Mouse (Mus musculus) kidney, embryonic 15.5 days (tissue): ENCODE results near the gene Tmem50b. TPM values are rescaled to one million over a fixed set of nuclear protein-coding genes. Genes with fewer than 3 reads are reported as not detected.

Source experiments
- ATAC-seq: fragments of 200-750 bp; cut with Nextera tagmentation; replicated peaks from 2 replicates; pipeline ENCODE4 v1.8.0; 2017; ENCODE audit warnings: moderate TSS enrichment; ENCODE audit not compliant: low FRiP score
- H3K27ac ChIP-seq: fragments of 300-500 bp; sonication (generic); 2 replicates; pipeline ENCODE4 v1.5.1; 2015; ENCODE audit warnings: mild to moderate bottlenecking, inconsistent platforms
- H3K27me3 ChIP-seq: fragments of 300-500 bp; sonication (generic); 2 replicates; pipeline ENCODE4 v1.6.1; 2015; ENCODE audit warnings: inconsistent platforms
- H3K36me3 ChIP-seq: fragments of 300-500 bp; sonication (generic); 2 replicates; pipeline ENCODE4 v1.6.1; 2015; ENCODE audit warnings: inconsistent platforms
- H3K4me1 ChIP-seq: fragments of 300-500 bp; sonication (generic); 2 replicates; pipeline ENCODE4 v1.6.1; 2015; ENCODE audit warnings: inconsistent platforms
- H3K4me2 ChIP-seq: fragments of 300-500 bp; sonication (generic); 2 replicates; pipeline ENCODE4 v1.6.1; 2015; ENCODE audit warnings: moderate library complexity, mild to moderate bottlenecking, inconsistent platforms
- H3K4me3 ChIP-seq: fragments of 300-500 bp; sonication (generic); replicated peaks from 2 replicates; pipeline ENCODE4 v1.5.1; 2015; ENCODE audit warnings: mild to moderate bottlenecking, inconsistent platforms
- H3K9ac ChIP-seq: fragments of 300-500 bp; sonication (generic); 2 replicates; pipeline ENCODE4 v1.6.1; 2015; ENCODE audit warnings: mild to moderate bottlenecking, inconsistent platforms
- H3K9me3 ChIP-seq: fragments of 300-500 bp; sonication (generic); replicated peaks from 2 replicates; pipeline ENCODE4 v1.6.1; 2016; ENCODE audit warnings: inconsistent platforms
- WGBS: fragments of 180-500 bp; shearing (Covaris S2); methylation state at CpG from one replicate; pipeline ENCODE4 v1.1.7; 2015; ENCODE audit warnings: mixed read lengths; 5-methylcytosine and 5-hydroxymethylcytosine counted together
- polyA plus RNA-seq: library from polyadenylated mRNA; unstranded; fragments of >200 nt; fragmentation: Nextera tagmentation; extraction: Ambion mirVana; gene quantifications from 2 replicates; pipeline ENCODE4 v1.2.1, GENCODE M21; 2015

Gene Tmem50b
- polyA plus RNA-seq, 1 experiment from 2014 or later: 35.8 TPM

GRCm38 (mm10) chr16:91629749-91630148, 32.1 kb upstream of the Tmem50b start:
- WGBS: 93% methylated on average over 4 of the region's 4 CpGs
- Histone ChIP-seq H3K27ac (no peak overlapping the region), H3K4me1 (no peaks in the 10 kb centered on the region), H3K9me3 (no peaks in the 10 kb centered on the region), H3K27me3 (no peaks in the 10 kb centered on the region), H3K9ac (no peak overlapping the region), H3K36me3 (peaks cover 96% of the 10 kb centered on the region), H3K4me2 (no peak overlapping the region), H3K4me3 (no peak overlapping the region)
- ATAC-seq: no peak

GRCm38 (mm10) chr16:91628673-91629072, 31.1 kb upstream of the Tmem50b start:
- no peak overlapping the region for H3K27ac ChIP-seq
- H3K36me3 ChIP-seq: peaks cover 96% of the 10 kb centered on the region
- no peak overlapping the region for H3K4me3 ChIP-seq
- no peak for ATAC-seq
- H3K9me3 ChIP-seq: no peaks in the 10 kb centered on the region
- H3K9ac ChIP-seq: no peak overlapping the region
- no peaks in the 10 kb centered on the region for H3K27me3 ChIP-seq
- no peak overlapping the region for H3K4me2 ChIP-seq
- H3K4me1 ChIP-seq: no peaks in the 10 kb centered on the region
- 89% methylated on average over 3 of the region's 3 CpGs for WGBS

GRCm38 (mm10) chr16:91627831-91628230, 30.2 kb upstream of the Tmem50b start:
- no peak for ATAC-seq
- WGBS: 89% methylated on average over 7 of the region's 7 CpGs

DNA sequence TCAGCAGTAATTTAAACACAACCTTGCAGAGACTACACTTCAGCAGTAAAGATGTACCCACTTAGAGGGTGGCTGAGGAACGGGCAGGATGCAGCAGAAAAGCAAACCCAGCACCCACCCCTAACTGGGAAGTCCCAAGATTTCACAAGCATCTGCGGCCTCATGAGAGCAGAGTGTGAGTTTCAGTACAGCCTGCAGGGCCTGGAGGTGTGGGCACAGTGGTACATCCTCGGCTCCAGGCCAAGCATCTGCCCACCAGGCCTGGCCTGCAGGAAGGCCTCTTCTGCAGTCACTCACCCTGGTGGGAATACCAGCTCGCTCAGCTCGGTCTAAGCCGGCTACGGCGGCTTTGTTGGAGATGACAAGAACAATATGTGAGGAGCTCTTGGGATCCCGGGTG, 25.5 kb upstream of the Tmem50b start:
- H3K9ac ChIP-seq: no peak overlapping the region
- H3K4me2 ChIP-seq: no peak overlapping the region
- 93% methylated on average over 9 of the region's 9 CpGs for WGBS
- no peaks in the 10 kb centered on the region for H3K4me1 ChIP-seq
- H3K27me3 ChIP-seq: no peaks in the 10 kb centered on the region
- no peak overlapping the region for H3K4me3 ChIP-seq
- no peak for ATAC-seq
- H3K27ac ChIP-seq: no peak overlapping the region
- no peaks in the 10 kb centered on the region for H3K9me3 ChIP-seq
- peaks cover 81% of the 10 kb centered on the region for H3K36me3 ChIP-seq

More at GRCm38 (mm10) chr16:91627831-91628230, 30.2 kb upstream of the Tmem50b start:
- Histone ChIP-seq H3K9ac (no peak overlapping the region), H3K27me3 (no peaks in the 10 kb centered on the region), H3K4me1 (no peaks in the 10 kb centered on the region), H3K4me3 (no peak overlapping the region), H3K9me3 (no peaks in the 10 kb centered on the region), H3K27ac (no peak overlapping the region), H3K36me3 (peaks cover 97% of the 10 kb centered on the region), H3K4me2 (no peak overlapping the region)

- H3K36me3 ChIP-seq: peaks cover 61% of the 10 kb centered on the region
- H3K27me3 ChIP-seq: no peaks in the 10 kb centered on the region
- no peak overlapping the region for H3K27ac ChIP-seq
- no peaks in the 10 kb centered on the region for H3K9me3 ChIP-seq
- H3K4me2 ChIP-seq: no peak overlapping the region
- H3K4me1 ChIP-seq: no peaks in the 10 kb centered on the region
- 91% methylated on average over 11 of the region's 11 CpGs for WGBS
- H3K4me3 ChIP-seq: no peak overlapping the region
- no peak overlapping the region for H3K9ac ChIP-seq
- ATAC-seq: no peak
These were observed 23.4 kb upstream of the Tmem50b start for GRCm38 (mm10) chr16:91620991-91621390.

DNA sequence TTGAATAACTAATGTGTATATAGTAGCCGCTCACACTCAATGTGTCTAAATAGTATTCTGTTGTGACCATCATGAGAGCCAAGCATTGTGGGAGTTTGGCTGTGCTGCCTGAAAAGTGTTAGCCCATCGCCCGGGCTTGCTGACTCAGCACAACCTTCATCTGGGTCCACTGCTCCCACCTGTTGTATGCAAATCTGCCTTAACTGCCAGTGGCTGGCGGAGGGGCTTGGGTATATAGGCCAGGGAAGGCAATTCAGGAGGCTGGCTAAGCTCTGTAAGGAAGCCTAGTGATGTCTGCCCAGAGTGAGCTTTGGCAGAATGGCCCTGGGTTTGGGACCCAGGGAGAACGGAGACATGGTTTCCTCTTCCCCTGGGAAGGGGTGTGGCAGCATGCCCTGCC, 22.6 kb upstream of the Tmem50b start:
- no peaks in the 10 kb centered on the region for H3K4me1 ChIP-seq
- H3K27ac ChIP-seq: no peak overlapping the region
- H3K4me3 ChIP-seq: no peak overlapping the region
- ATAC-seq: no peak
- 83% methylated on average over 5 of the region's 5 CpGs for WGBS
- no peak overlapping the region for H3K4me2 ChIP-seq
- peaks cover 53% of the 10 kb centered on the region for H3K36me3 ChIP-seq
- no peak overlapping the region for H3K9ac ChIP-seq
- H3K27me3 ChIP-seq: no peaks in the 10 kb centered on the region
- no peaks in the 10 kb centered on the region for H3K9me3 ChIP-seq

- peak; percentile 92 for ATAC-seq
- 10% methylated on average over 39 of the region's 39 CpGs for WGBS
- H3K4me2 ChIP-seq: peak within 1 kb of the TSS; percentile 78
- peak within 1 kb of the TSS; percentile 61 for H3K9ac ChIP-seq
- no peaks in the 10 kb centered on the region for H3K4me1 ChIP-seq
- peaks cover 40% of the 10 kb centered on the region for H3K36me3 ChIP-seq
- no peaks in the 10 kb centered on the region for H3K9me3 ChIP-seq
- no peaks in the 10 kb centered on the region for H3K27me3 ChIP-seq
- peak within 1 kb of the TSS; percentile 67 for H3K4me3 ChIP-seq
- no peak within 1 kb of the TSS for H3K27ac ChIP-seq
These were observed 21.2 kb upstream of the Tmem50b start, which contains the start of gene Dnajc28 for GRCm38 (mm10) chr16:91618511-91619501. TSS of gene Dnajc28 (minus strand) at chr16:91619026.

GRCm38 (mm10) chr16:91614552-91614951, 17.0 kb upstream of the Tmem50b start:
- no peak for ATAC-seq
- no peak overlapping the region for H3K4me2 ChIP-seq
- H3K27ac ChIP-seq: no peak overlapping the region
- H3K27me3 ChIP-seq: no peaks in the 10 kb centered on the region
- no peak overlapping the region for H3K9ac ChIP-seq
- no peaks in the 10 kb centered on the region for H3K36me3 ChIP-seq
- no peak overlapping the region for H3K4me3 ChIP-seq
- 75% methylated on average over 6 of the region's 6 CpGs for WGBS
- H3K9me3 ChIP-seq: no peaks in the 10 kb centered on the region
- no peaks in the 10 kb centered on the region for H3K4me1 ChIP-seq

- H3K4me3 ChIP-seq: no peak overlapping the region
- H3K9ac ChIP-seq: no peak overlapping the region
- WGBS: 60% methylated on average over 5 of the region's 5 CpGs
- H3K27me3 ChIP-seq: no peaks in the 10 kb centered on the region
- H3K4me2 ChIP-seq: no peak overlapping the region
- H3K27ac ChIP-seq: no peak overlapping the region
- no peak for ATAC-seq
- H3K4me1 ChIP-seq: no peaks in the 10 kb centered on the region
- no peaks in the 10 kb centered on the region for H3K9me3 ChIP-seq
- no peaks in the 10 kb centered on the region for H3K36me3 ChIP-seq
These were observed 14.9 kb upstream of the Tmem50b start for GRCm38 (mm10) chr16:91612525-91612924.

- H3K4me3 ChIP-seq: no peak overlapping the region
- ATAC-seq: no peak
- H3K9ac ChIP-seq: no peak overlapping the region
- no peaks in the 10 kb centered on the region for H3K27me3 ChIP-seq
- 79% methylated on average over 11 of the region's 11 CpGs for WGBS
- H3K4me2 ChIP-seq: no peak overlapping the region
- no peaks in the 10 kb centered on the region for H3K9me3 ChIP-seq
- H3K4me1 ChIP-seq: no peaks in the 10 kb centered on the region
- no peak overlapping the region for H3K27ac ChIP-seq
- no peaks in the 10 kb centered on the region for H3K36me3 ChIP-seq
These were observed 13.6 kb upstream of the Tmem50b start for GRCm38 (mm10) chr16:91611248-91611647.

DNA sequence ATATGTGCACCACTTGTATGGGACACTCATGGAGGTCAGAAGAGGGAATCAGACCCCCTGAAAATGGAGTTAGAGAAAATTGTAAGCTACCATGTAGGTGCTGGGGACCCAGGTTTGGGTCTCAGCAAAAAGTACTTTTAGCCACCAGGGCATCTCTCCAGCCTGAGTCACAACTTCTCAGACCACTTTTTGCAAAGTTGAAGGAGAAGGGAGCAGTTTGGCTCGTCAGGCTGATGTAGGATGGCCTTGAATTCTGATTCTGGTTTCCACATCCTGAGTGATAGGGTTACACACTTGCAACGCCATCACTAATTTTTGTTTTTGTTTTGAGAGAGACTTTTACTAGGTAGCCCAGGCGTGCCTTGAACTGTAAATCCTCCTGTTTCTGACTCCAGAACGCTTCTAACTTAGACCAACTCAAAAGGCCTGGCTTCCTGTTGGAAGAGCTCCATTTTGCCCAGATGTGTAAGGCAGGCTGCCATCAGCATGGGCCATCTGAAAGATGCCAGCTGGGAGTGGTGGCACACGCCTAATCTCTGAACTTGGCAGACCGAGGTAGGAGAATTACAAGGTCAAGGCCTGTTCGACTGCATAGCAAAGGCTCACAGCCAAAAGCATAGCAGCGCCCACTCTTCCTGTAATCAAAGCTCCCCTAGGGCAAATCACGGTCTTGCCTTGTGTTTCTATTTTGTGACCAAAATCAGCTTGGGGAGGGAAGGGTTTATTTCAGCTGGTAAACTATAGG, 12.1 kb upstream of the Tmem50b start:
- Histone ChIP-seq H3K4me3 (no peak overlapping the region), H3K9ac (no peak overlapping the region), H3K4me2 (no peak overlapping the region), H3K27ac (no peak overlapping the region; the same call in 1 of the 2 replicates), H3K4me1 (no peaks in the 10 kb centered on the region), H3K36me3 (no peaks in the 10 kb centered on the region), H3K9me3 (no peaks in the 10 kb centered on the region), H3K27me3 (no peaks in the 10 kb centered on the region)
- no peak for ATAC-seq
- 50% methylated on average over 9 of the region's 9 CpGs for WGBS

DNA sequence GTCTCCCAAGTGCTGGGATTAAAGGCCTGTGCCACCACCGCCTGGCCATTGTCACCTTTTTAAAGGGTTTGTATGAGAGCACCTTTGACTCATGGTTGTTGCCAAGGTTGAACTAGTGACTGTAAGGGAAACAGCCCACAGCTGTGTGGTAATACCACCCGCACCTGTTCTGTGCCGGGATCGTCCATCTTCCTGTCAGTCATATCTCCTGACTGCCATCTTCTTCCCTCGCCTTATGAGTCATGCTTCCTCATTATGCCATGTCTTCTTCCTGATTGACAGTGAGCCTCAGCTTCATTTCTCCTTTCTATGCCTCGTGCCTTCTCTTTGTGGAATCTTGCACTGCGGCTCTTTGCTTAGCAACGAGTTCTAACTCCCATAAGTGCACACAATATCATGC, 9.4 kb upstream of the Tmem50b start:
- Histone ChIP-seq H3K9ac (no peak overlapping the region), H3K4me1 (no peaks in the 10 kb centered on the region), H3K27ac (no peak overlapping the region), H3K9me3 (no peaks in the 10 kb centered on the region), H3K4me2 (no peak overlapping the region), H3K4me3 (no peak overlapping the region), H3K36me3 (no peaks in the 10 kb centered on the region), H3K27me3 (no peaks in the 10 kb centered on the region)
- ATAC-seq: no peak
- WGBS: 94% methylated on average over 8 of the region's 8 CpGs
